Mouse (Mus musculus): Measurements from ENCODE around the gene Acvr1. TPM values are rescaled to one million over a fixed set of nuclear protein-coding genes. Genes with fewer than 3 reads are reported as not detected.

Gene Acvr1
- total RNA-seq, 2 experiments from 2014 or later, result 12.4 to 16.2 TPM

DNA sequence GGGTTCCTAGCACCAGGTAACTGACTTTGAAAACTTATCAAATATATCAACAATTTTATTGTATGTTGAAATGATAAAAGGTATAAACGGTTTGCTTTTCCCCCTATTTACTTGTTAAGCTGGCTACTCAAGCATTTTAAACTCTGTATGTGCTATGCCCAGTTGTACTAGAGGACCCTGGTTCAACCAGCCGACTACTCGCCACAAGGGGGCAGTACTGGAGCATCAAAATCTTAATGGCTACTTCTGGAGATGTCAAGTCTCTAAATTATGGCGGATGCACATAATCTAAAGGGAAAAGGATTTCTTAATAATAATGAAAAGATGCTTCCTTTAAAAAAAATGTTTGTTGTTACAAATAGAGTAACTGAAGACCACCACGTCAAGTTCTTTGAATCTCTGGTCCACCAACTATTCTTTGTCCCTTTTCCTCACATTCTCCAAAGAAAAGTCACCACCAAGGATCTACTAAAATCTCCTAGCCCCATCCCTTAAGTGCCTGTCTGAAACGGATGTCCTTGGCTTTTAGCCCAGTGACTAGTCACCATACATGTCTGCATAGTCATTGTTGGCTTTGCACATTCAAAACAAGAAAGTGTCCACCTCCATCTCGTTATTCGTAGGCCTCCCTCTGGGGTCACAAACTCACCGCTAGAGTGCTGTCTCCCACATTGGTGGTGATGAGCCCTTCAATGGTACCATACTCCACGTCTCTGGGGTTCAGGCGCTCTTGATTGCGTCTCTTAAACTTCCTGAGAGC, 89.8 kb downstream of the Acvr1 start:
- DNase-seq, result peak; percentile 42

DNA sequence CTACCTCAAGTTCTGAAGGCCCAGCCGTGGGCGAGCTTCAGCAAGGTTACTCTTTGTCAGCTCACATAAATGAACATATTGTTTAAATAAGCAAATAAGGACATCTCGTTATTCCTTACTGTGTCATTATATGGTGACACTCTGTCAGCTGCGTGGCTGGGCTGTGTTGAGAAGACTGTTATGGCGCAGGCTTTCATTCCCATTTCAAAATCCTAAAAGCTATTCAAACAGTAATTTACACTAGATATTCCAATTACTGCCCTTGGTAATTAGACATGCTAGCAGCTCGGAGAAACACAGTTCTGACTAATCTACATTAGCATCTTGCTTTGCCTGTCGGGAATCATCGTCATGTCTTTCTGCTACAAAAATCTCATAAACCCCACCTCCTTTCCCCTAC, 91.4 kb downstream of the Acvr1 start:
- no peak for DNase-seq

GRCm38 (mm10) chr2:58470290-58470689, 96.7 kb downstream of the Acvr1 start:
- no peak for DNase-seq

DNA sequence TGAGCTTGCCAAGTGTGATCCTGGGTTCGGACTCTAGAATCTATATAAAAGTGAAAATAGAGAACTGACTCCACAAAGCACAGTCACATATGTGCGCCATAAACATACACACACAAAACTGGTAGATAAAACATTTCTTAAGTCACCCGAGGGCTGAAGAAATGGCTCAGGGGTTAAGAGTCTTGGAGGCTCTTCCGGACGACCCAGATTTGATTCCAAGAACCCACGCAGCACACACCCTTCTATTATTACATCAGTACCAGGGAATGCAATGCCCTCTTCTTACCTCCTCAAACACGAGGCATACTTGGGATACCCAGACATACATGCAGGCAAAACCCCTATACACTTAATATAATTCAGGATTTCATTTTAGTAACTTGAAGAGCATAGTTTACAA, 97.1 kb downstream of the Acvr1 start, which contains the start of gene Gm17409:
TSS of gene Gm17409 (plus strand) at position 301 of the 400 bp plus-strand sequence.
- no peak for DNase-seq

DNA sequence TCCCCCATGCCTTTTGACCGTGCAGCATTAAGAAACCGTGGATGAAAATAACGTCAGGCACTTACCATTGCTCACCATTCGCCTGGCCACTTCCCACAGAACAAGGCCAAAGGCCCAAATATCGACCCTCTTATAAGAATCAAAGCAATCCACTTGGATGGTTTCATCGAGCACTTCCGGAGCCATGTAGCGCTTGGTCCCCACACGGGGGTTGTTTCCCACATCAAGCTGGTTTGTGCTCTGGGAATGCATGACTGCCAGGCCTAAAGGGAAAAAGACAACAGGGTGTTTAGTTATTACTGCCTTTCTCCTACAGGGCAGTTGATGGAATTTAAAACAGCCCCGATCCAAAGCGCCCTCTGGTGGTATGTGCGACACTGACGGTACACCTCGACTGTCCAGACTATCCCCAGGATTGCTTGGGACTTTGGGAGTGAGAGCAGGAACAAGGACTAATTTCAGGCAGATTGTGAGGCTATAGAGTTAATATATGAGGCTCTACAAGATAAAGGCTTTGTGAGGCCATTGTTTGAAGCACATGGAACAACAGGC, 108.1 kb downstream of the Acvr1 start:
- DNase-seq, result no peak

GRCm38 (mm10) chr2:58457488-58457865, 109.5 kb downstream of the Acvr1 start:
- DNase-seq, result no peak

GRCm38 (mm10) chr2:58456843-58457487, 110.0 kb downstream of the Acvr1 start:
- DNase-seq, result no peak

- DNase-seq, result no peak
These were observed 112.7 kb downstream of the Acvr1 start for GRCm38 (mm10) chr2:58454095-58454865.

DNA sequence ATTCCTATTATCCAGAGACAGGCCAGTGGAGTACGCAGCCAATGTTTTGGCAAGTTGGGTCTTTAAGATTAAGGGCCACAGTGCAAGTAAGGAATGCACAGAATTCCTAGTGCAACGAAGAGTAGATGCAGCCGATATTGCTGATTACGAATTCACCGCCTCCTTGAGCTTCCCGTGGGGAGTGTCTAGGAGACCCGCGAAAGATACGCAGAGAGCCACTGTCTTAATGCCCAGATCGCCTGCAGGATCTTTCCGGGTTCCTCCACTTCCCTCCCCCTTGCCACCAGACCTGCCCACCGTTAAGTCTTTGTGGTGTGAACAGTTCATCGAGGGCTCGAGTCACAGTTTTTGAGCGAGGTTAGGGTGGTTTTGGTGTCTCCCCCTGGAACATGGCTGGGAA, 120.0 kb downstream of the Acvr1 start:
- DNase-seq, result no peak

DNA sequence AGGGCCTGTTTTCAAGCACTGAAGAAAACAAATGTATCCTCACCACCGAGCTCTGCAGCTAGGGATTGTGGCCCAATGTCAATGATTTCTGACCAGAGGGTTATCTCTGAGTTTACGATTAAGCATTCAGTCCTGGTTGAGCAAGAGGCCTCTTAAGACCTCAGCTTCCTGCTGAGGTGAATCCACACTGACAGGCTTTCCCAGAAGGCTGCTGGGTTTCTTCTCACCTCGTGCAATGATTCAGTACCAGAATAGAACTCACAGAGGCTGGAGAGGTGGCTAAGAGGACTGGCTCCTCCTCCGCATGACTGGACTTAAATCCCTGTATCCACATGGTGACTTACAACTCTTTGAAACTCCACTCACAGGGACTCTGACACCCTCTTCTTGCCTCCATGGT, 123.8 kb downstream of the Acvr1 start:
- DNase-seq, result no peak

GRCm38 (mm10) chr2:58436911-58437310, 130.0 kb downstream of the Acvr1 start:
- DNase-seq, result no peak

DNA sequence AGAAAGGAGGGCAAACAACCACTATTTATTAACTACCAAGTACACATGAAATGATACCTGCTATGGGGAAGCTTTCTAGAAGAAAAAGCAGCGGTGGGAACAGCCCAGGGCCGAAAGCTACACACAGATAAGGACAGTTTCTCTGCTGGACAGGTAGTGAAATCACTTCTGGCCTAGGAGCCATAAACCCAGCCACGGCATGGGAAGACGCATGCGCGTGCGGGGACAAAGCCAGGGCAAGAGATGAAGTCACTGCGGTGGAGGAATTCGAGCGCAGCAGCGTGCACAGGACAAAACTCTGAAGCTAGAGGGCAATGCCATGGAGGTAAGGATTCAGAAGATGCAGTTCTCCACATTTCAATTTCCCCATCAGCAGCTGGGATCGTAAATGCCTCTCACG, 131.4 kb downstream of the Acvr1 start:
- no peak for DNase-seq

GRCm38 (mm10) chr2:58434438-58434837, 132.5 kb downstream of the Acvr1 start:
- DNase-seq, result no peak

DNA sequence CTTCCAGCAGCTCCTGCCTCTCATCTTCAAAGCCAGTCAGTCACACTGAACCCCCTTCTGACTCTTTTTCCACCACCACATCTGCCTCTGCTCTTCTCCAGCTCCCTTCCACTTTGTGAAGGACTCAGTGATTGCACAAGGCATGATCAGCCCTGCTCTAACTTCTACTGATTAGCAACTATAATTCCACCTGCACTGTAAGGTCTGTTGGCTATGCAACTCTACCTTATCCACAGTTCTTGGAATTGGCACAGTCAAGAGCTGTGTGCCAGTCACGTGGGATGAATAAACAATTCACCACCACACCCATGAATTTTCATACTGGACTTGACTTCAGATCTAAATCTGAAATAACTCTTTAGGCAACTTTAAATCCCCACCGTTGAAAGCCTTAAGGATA, 133.6 kb downstream of the Acvr1 start:
- DNase-seq, result no peak

- no peak for DNase-seq
These were observed 134.7 kb downstream of the Acvr1 start for GRCm38 (mm10) chr2:58432211-58432610.

DNA sequence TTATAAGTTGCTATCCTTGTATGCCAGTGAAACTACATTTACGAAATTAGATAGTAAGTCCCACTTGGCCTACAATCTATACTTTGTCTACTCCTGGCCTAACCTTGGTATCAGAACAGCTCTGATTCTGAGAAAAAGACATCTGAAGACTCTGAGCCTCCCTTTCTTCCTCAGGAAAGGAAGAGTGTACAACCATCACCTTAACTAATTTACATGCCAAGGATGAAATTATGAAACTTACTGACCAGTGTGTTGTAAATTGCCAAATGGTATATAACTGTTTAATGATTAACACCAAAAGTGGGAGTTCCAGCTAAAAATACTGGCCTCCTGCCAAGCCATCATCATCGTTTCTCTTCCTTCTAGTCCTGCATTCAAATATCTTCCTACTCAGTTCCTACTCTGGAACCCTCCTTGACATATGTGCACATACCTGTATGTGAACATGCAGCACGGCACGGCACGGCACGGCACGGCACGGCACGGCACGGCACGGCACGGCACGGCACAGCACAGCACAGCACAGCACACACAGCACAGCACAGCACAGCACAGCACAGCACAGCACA, 141.4 kb downstream of the Acvr1 start:
- no peak for DNase-seq

DNA sequence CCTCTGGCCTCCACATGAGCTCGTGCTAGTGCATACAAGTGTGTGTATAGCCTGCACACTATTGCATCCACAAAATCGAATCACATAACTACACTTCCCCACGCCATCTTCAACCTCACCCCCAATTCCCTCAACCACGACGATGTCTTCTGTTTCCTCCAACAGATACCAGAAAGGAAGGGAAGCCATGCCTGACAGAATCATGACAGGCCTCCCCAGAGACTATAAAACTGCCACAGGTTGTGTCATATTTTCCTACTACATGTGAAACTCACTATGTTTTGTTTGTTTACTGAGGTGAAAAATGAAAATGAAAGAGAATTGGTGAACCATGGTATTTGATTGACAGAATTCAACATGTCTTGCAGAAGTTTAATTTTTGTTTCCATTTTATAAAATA, 143.6 kb downstream of the Acvr1 start:
- DNase-seq, result no peak

DNA sequence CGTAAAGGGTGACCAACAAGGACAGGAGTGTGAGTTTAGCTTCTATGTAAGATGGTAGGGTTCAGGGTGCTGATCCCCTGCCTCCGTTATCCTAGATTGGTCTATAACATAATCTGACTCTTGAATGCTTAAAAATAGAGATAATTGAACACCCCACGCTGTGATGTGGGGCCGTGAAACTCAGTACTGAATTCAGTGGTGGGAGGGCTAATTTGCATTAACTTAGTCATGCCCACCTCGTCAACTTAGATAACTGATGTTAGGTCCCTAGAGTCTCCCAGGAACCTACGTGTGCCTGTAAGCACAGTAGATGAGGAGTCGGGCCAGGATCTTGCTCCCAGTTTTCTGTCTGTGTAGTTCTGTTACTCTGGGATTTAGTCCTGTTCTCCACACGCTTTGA, 147.4 kb downstream of the Acvr1 start:
- DNase-seq, result no peak

DNA sequence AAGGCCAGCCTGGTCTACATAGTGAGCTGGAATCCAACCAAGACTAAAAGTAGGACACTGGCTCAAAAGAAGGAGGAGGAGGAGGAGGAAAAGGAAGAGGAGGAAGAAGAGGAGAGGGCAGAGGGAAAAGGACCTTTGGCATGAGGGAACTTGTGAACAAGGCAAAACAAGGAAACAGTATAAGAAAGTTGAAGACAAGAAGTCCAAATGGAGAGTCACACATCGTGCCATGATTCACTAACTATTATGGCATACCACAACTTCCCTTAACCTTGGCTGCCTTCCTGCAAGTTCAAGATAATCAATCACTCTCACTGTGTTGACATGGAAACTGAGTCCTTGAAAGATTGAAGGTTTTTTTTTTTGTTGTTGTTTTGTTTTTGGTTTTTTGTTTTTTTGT, 148.8 kb downstream of the Acvr1 start:
- no peak for DNase-seq

- no peak for DNase-seq
These were observed 149.3 kb downstream of the Acvr1 start for GRCm38 (mm10) chr2:58417684-58418083.

GRCm38 (mm10) chr2:58415037-58415436, 151.9 kb downstream of the Acvr1 start:
- no peak for DNase-seq

DNA sequence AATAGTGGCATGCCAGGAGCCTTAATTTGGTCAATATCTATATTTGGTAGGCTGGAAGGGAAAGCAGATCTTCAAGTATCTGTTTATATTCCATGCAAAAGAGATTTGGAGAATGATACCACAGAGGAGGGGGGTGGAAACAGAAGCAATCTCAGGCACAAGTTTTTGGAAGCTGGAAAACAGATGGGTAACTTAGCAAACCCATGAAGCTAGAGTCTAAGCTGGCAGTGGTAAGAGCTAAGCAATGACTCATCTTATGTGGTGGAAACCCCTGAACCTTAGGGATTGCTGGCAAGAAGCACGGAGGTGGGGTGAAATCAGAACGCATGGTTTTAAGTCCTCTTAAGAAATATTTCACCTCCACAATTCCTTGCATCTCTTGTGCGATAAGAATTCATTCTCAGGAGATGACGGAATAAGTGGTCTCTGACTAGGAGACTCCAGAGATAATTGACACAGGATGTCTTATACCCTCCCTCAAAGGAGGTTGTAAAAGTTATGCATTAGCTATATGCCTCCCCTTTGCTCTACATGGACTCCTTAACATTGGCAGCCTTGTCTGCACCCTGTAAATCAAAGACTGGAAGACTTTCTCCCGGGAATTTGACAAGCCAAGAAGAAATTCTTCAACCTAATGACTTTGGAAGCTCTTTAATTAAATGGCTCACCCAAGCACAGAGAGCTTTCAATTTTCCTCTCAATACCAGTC, 157.9 kb downstream of the Acvr1 start:
- DNase-seq, result no peak
